Mouse (Mus musculus) small intestine, adult 2 months (tissue): Measurements from ENCODE around the gene Canx.

Experiments
- CTCF ChIP-seq: fragments of 200-500 bp; IDR thresholded peaks from 2 replicates; pipeline ENCODE4 v1.5.1; 2012; ENCODE audit warnings: low read depth, mild to moderate bottlenecking, control low read depth, inconsistent platforms, low read length, moderate library complexity, mixed read lengths; ENCODE audit not compliant: insufficient replicate concordance, insufficient read length; ENCODE audit errors: extremely low read depth
- POLR2A ChIP-seq: fragments of 200-500 bp; IDR thresholded peaks from 2 replicates; pipeline ENCODE4 v1.6.1; 2012; ENCODE audit warnings: low read depth, mild to moderate bottlenecking, control low read depth, inconsistent platforms, low read length, moderate library complexity

GRCm38 (mm10) chr11:50336891-50337290, 11.4 kb upstream of the Canx start:
- TF ChIP-seq POLR2A (no peak), CTCF (no peak)
